Mouse (Mus musculus) heart, embryonic 14.5 days (tissue): ENCODE measurements at regions not wholly inside any gene's neighbourhood (a gene's known extent, or its start where the extent isn't known, plus 50 kb on each side); places are given as distances from the start of the nearest gene placed in this dataset.

Source experiments
- ATAC-seq: fragments of 200-750 bp; cut with Nextera tagmentation; 2 replicates; pipeline ENCODE4 v1.8.0; 2017; ENCODE audit warnings: low read depth, moderate TSS enrichment; ENCODE audit not compliant: insufficient number of reproducible peaks, insufficient read depth, low FRiP score
- H3K27ac ChIP-seq, 2 experiments: fragments of 200-500 bp in 1 of 2; fragments of 300-500 bp in 1 of 2; sonication (generic) in 1 of 2; replicated peaks in 1 of 2; 2 replicates each; pipeline ENCODE4 v1.5.1; 2012 to 2014; ENCODE audit warnings: low read depth in 2 of 2, low read length in 2 of 2, control low read depth in 1 of 2, mild to moderate bottlenecking in 1 of 2, mixed read lengths in 1 of 2; ENCODE audit not compliant: control insufficient read depth in 1 of 2, insufficient read depth in 1 of 2
- H3K27me3 ChIP-seq: fragments of 300-500 bp; sonication (generic); 2 replicates; pipeline ENCODE4 v1.6.1; 2014; ENCODE audit warnings: mild to moderate bottlenecking, low read length, control low read depth; ENCODE audit not compliant: control insufficient read depth, insufficient read depth
- H3K36me3 ChIP-seq: fragments of 300-500 bp; sonication (generic); 2 replicates; pipeline ENCODE4 v1.6.1; 2014; ENCODE audit warnings: mild to moderate bottlenecking, control low read depth, low read length, mixed read lengths; ENCODE audit not compliant: control insufficient read depth, insufficient read depth
- H3K4me1 ChIP-seq, 2 experiments: fragments of 200-500 bp in 1 of 2; fragments of 300-500 bp in 1 of 2; sonication (generic) in 1 of 2; 2 replicates each; pipeline ENCODE4 v1.6.1; 2012 to 2014; ENCODE audit warnings: low read length in 2 of 2, control low read depth in 1 of 2, mixed read lengths in 1 of 2; ENCODE audit not compliant: control insufficient read depth in 2 of 2, insufficient read depth in 2 of 2
- H3K4me2 ChIP-seq: fragments of 300-500 bp; sonication (generic); 2 replicates; pipeline ENCODE4 v1.6.1; 2014; ENCODE audit warnings: mild to moderate bottlenecking, low read length
- H3K4me3 ChIP-seq, 2 experiments: fragments of 200-500 bp in 1 of 2; fragments of 300-500 bp in 1 of 2; sonication (generic) in 1 of 2; 2 replicates each; pipeline ENCODE4 v1.5.1; 2012 to 2014; ENCODE audit warnings: low read length in 2 of 2, mild to moderate bottlenecking in 2 of 2, control low read depth in 1 of 2, low read depth in 1 of 2, moderate library complexity in 1 of 2; ENCODE audit not compliant: control insufficient read depth in 1 of 2, insufficient read depth in 1 of 2
- H3K9ac ChIP-seq: fragments of 300-500 bp; sonication (generic); 2 replicates; pipeline ENCODE4 v1.6.1; 2014; ENCODE audit warnings: mild to moderate bottlenecking, low read length
- H3K9me3 ChIP-seq: fragments of 300-500 bp; sonication (generic); 2 replicates; pipeline ENCODE4 v1.6.1; 2016; ENCODE audit warnings: low read length, control low read depth; ENCODE audit not compliant: control insufficient read depth
- WGBS: fragments of 180-500 bp; shearing (Covaris S2); extraction: QIAGEN DNeasy Blood & Tissue Kit; methylation state at CpG from one replicate; pipeline ENCODE4 v1.1.7; 2014; 5-methylcytosine and 5-hydroxymethylcytosine counted together

- no peak overlapping the region for H3K9ac ChIP-seq
- no peaks in the 10 kb centered on the region for H3K27me3 ChIP-seq
- no peaks in the 10 kb centered on the region for H3K36me3 ChIP-seq
- H3K4me3 ChIP-seq = no peak overlapping the region
- 4% methylated on average over 5 of the region's 5 CpGs for WGBS
- H3K4me2 ChIP-seq = no peak overlapping the region
- ATAC-seq = peak; percentile 92
- peak overlapping the region; percentile 77 to 79 for H3K27ac ChIP-seq
- no peaks in the 10 kb centered on the region for H3K9me3 ChIP-seq
- peaks cover 15% of the 10 kb centered on the region in 2 experiments for H3K4me1 ChIP-seq
These were observed 233.2 kb upstream of the Id2 start for GRCm38 (mm10) chr12:25330004-25330708.

GRCm38 (mm10) chr12:25325901-25326300 lies 229.0 kb upstream of the Id2 start:
- Histone ChIP-seq H3K9ac (no peak overlapping the region), H3K4me3 (no peak overlapping the region), H3K36me3 (no peaks in the 10 kb centered on the region), H3K4me2 (no peak overlapping the region), H3K4me1 (peaks cover 15% of the 10 kb centered on the region in 2 experiments), H3K27ac (no peak overlapping the region), H3K27me3 (no peaks in the 10 kb centered on the region), H3K9me3 (no peaks in the 10 kb centered on the region)
- ATAC-seq = no peak
- WGBS = 83% methylated on average over 3 of the region's 3 CpGs

- Histone ChIP-seq H3K36me3 (no peaks in the 10 kb centered on the region), H3K4me1 (peaks cover 0 to 12% of the 10 kb centered on the region in 2 experiments; a peak in 2 of 4 replicates), H3K27ac (no peak overlapping the region), H3K9ac (no peak overlapping the region), H3K4me3 (no peak overlapping the region), H3K9me3 (no peaks in the 10 kb centered on the region), H3K27me3 (no peaks in the 10 kb centered on the region), H3K4me2 (no peak overlapping the region)
- no peak for ATAC-seq
- WGBS = 82% methylated on average over 1 of the region's 1 CpGs
These were observed 226.2 kb upstream of the Id2 start for GRCm38 (mm10) chr12:25323171-25323570.

- Histone ChIP-seq H3K27ac (no peak overlapping the region), H3K9ac (no peak overlapping the region), H3K4me1 (peaks cover 4 to 17% of the 10 kb centered on the region in 2 experiments), H3K4me2 (no peak overlapping the region), H3K27me3 (no peaks in the 10 kb centered on the region), H3K36me3 (no peaks in the 10 kb centered on the region), H3K4me3 (no peak overlapping the region), H3K9me3 (no peaks in the 10 kb centered on the region)
- WGBS = 89% methylated on average over 3 of the region's 3 CpGs
- no peak for ATAC-seq
These were observed 223.4 kb upstream of the Id2 start for GRCm38 (mm10) chr12:25320262-25320767.

GRCm38 (mm10) chr12:25319846-25320245 lies 222.9 kb upstream of the Id2 start:
- Histone ChIP-seq H3K27ac (no peak overlapping the region), H3K9ac (no peak overlapping the region), H3K27me3 (no peaks in the 10 kb centered on the region), H3K4me1 (peaks cover 4 to 17% of the 10 kb centered on the region in 2 experiments), H3K4me3 (no peak overlapping the region), H3K4me2 (no peak overlapping the region), H3K36me3 (no peaks in the 10 kb centered on the region), H3K9me3 (no peaks in the 10 kb centered on the region)
- no peak for ATAC-seq
- 87% methylated on average over 2 of the region's 2 CpGs for WGBS

GRCm38 (mm10) chr12:25318072-25318671 lies 221.2 kb upstream of the Id2 start:
- Histone ChIP-seq H3K27ac (peak overlapping the region; percentile 71 to 90), H3K9me3 (no peaks in the 10 kb centered on the region), H3K4me2 (peak overlapping the region; percentile 21; the same call in 1 of the 2 replicates), H3K9ac (no peak overlapping the region), H3K27me3 (no peaks in the 10 kb centered on the region), H3K4me1 (peaks cover 4 to 17% of the 10 kb centered on the region in 2 experiments), H3K4me3 (no peak overlapping the region), H3K36me3 (no peaks in the 10 kb centered on the region)
- peak; percentile 88 for ATAC-seq
- 25% methylated on average over 4 of the region's 4 CpGs for WGBS

GRCm38 (mm10) chr12:25315969-25316368 lies 219.0 kb upstream of the Id2 start:
- no peak for ATAC-seq
- WGBS = 83% methylated on average over 1 of the region's 1 CpGs

More at GRCm38 (mm10) chr12:25315969-25316368, 219.0 kb upstream of the Id2 start:
- Histone ChIP-seq H3K4me2 (no peak overlapping the region), H3K4me1 (peaks cover 4 to 21% of the 10 kb centered on the region in 2 experiments), H3K27me3 (no peaks in the 10 kb centered on the region), H3K4me3 (no peak overlapping the region), H3K27ac (no peak overlapping the region), H3K36me3 (no peaks in the 10 kb centered on the region), H3K9ac (no peak overlapping the region), H3K9me3 (no peaks in the 10 kb centered on the region)
